Mouse (Mus musculus) intestine, embryonic 16.5 days (tissue): ENCODE measurements around the gene Ndufb6. TPM values are rescaled to one million over a fixed set of nuclear protein-coding genes. Genes with fewer than 3 reads are reported as not detected.
A peak's percentile ranks its signal among the peaks of the same experiment; 100 is the strongest.
"Not testable (repeated sequence)": the region's sequence is repeated elsewhere in the genome, so short reads cannot be mapped to it uniquely, and the experiment has no call there.

ENCODE experiments used
- ATAC-seq: fragments of 200-750 bp; cut with Nextera tagmentation; 2 replicates; pipeline ENCODE4 v1.8.0; 2017; ENCODE audit warnings: moderate TSS enrichment, moderate library complexity
- H3K27ac ChIP-seq: fragments of 300-500 bp; sonication (generic); 2 replicates; pipeline ENCODE4 v1.5.1; 2014; ENCODE audit warnings: mild to moderate bottlenecking, low read length
- H3K27me3 ChIP-seq: fragments of 300-500 bp; sonication (generic); replicated peaks from 2 replicates; pipeline ENCODE4 v1.6.1; 2014; ENCODE audit warnings: low read length, control low read depth, mixed read lengths; ENCODE audit not compliant: control insufficient read depth, insufficient read depth
- H3K36me3 ChIP-seq: fragments of 300-500 bp; sonication (generic); 2 replicates; pipeline ENCODE4 v1.6.1; 2014; ENCODE audit warnings: low read length, control low read depth; ENCODE audit not compliant: control insufficient read depth, insufficient read depth
- H3K4me1 ChIP-seq: fragments of 300-500 bp; sonication (generic); 2 replicates; pipeline ENCODE4 v1.6.1; 2014; ENCODE audit warnings: low read length, control low read depth, mixed read lengths; ENCODE audit not compliant: control insufficient read depth, insufficient read depth
- H3K4me2 ChIP-seq: fragments of 300-500 bp; sonication (generic); 2 replicates; pipeline ENCODE4 v1.6.1; 2014; ENCODE audit warnings: low read depth, low read length, control low read depth
- H3K4me3 ChIP-seq: fragments of 300-500 bp; sonication (generic); 2 replicates; pipeline ENCODE4 v1.5.1; 2014; ENCODE audit warnings: mild to moderate bottlenecking, low read length
- H3K9ac ChIP-seq: fragments of 300-500 bp; sonication (generic); 2 replicates; pipeline ENCODE4 v1.6.1; 2014; ENCODE audit warnings: low read depth, low read length
- H3K9me3 ChIP-seq: fragments of 300-500 bp; sonication (generic); 2 replicates; pipeline ENCODE4 v1.6.1; 2016; ENCODE audit warnings: low read length, control low read depth; ENCODE audit not compliant: control insufficient read depth
- WGBS: fragments of 180-500 bp; shearing (Covaris S2); extraction: QIAGEN DNeasy Blood & Tissue Kit; methylation state at CpG from one replicate; pipeline ENCODE4 v1.1.7; 2014; 5-methylcytosine and 5-hydroxymethylcytosine counted together
- polyA plus RNA-seq: library from polyadenylated mRNA; unstranded; fragments of >200 nt; fragmentation: Nextera tagmentation; extraction: Ambion mirVana; gene quantifications from 2 replicates; pipeline ENCODE4 v1.2.1, GENCODE M21; 2015

Gene Ndufb6
- polyA plus RNA-seq, 1 experiment from 2014 or later, result 413 TPM

GRCm38 (mm10) chr4:40301076-40301789 is 22.0 kb upstream of the Ndufb6 start:
- no peak overlapping the region for H3K27ac ChIP-seq
- H3K4me1 ChIP-seq, result no peaks in the 10 kb centered on the region
- no peaks in the 10 kb centered on the region for H3K36me3 ChIP-seq
- 13% methylated on average over 16 of the region's 16 CpGs for WGBS
- H3K27me3 ChIP-seq, result peaks cover 4% of the 10 kb centered on the region; the same call in 1 of the 2 replicates
- peak; percentile 75 for ATAC-seq
- H3K9me3 ChIP-seq, result no peaks in the 10 kb centered on the region; the same call in 1 of the 2 replicates
- 0 out of 2 replicates have a peak overlapping the region, but pooled peaks have one; percentile 10 for H3K4me2 ChIP-seq
- no peak overlapping the region for H3K9ac ChIP-seq
- no peak overlapping the region for H3K4me3 ChIP-seq

- Histone ChIP-seq H3K9ac (no peak overlapping the region), H3K27me3 (peaks cover 4% of the 10 kb centered on the region; the same call in 1 of the 2 replicates), H3K27ac (no peak overlapping the region), H3K9me3 (no peaks in the 10 kb centered on the region; the same call in 1 of the 2 replicates), H3K4me1 (no peaks in the 10 kb centered on the region), H3K36me3 (no peaks in the 10 kb centered on the region), H3K4me2 (no peak overlapping the region), H3K4me3 (no peak overlapping the region)
- WGBS, result 66% methylated on average over 5 of the region's 5 CpGs
- ATAC-seq, result no peak
Observed at GRCm38 (mm10) chr4:40299169-40299568, 19.9 kb upstream of the Ndufb6 start.

GRCm38 (mm10) chr4:40291511-40291910 is 12.3 kb upstream of the Ndufb6 start:
- not testable (repeated sequence) for H3K36me3 ChIP-seq, H3K27me3 ChIP-seq, H3K9me3 ChIP-seq, H3K4me1 ChIP-seq, H3K4me3 ChIP-seq, H3K4me2 ChIP-seq, H3K9ac ChIP-seq, ATAC-seq, H3K27ac ChIP-seq
- 95% methylated on average over 11 of the region's 11 CpGs for WGBS

GRCm38 (mm10) chr4:40289046-40289445 is 9.8 kb upstream of the Ndufb6 start:
- H3K4me3 ChIP-seq, result no peak overlapping the region
- no peaks in the 10 kb centered on the region for H3K9me3 ChIP-seq
- no peaks in the 10 kb centered on the region for H3K27me3 ChIP-seq
- H3K36me3 ChIP-seq, result no peaks in the 10 kb centered on the region
- H3K9ac ChIP-seq, result no peak overlapping the region
- H3K4me2 ChIP-seq, result no peak overlapping the region
- H3K4me1 ChIP-seq, result no peaks in the 10 kb centered on the region
- no peak overlapping the region for H3K27ac ChIP-seq
- 84% methylated on average over 2 of the region's 2 CpGs for WGBS
- no peak for ATAC-seq

GRCm38 (mm10) chr4:40287415-40287814 is 8.2 kb upstream of the Ndufb6 start:
- no peak for ATAC-seq
- Histone ChIP-seq H3K27me3 (no peaks in the 10 kb centered on the region), H3K4me2 (no peak overlapping the region), H3K36me3 (no peaks in the 10 kb centered on the region), H3K4me3 (no peak overlapping the region), H3K9ac (no peak overlapping the region), H3K27ac (no peak overlapping the region), H3K9me3 (no peaks in the 10 kb centered on the region), H3K4me1 (no peaks in the 10 kb centered on the region)
- 83% methylated on average over 6 of the region's 6 CpGs for WGBS

- Histone ChIP-seq H3K9me3 (no peaks in the 10 kb centered on the region), H3K36me3 (no peaks in the 10 kb centered on the region), H3K9ac (no peak overlapping the region), H3K27ac (no peak overlapping the region), H3K4me1 (no peaks in the 10 kb centered on the region), H3K4me2 (no peak overlapping the region), H3K27me3 (no peaks in the 10 kb centered on the region), H3K4me3 (no peak overlapping the region)
- no peak for ATAC-seq
- 21% methylated on average over 4 of the region's 4 CpGs for WGBS
Observed at GRCm38 (mm10) chr4:40285582-40285981, 6.4 kb upstream of the Ndufb6 start.

- Histone ChIP-seq H3K4me1 (peaks cover 10% of the 10 kb centered on the region), H3K9me3 (no peaks in the 10 kb centered on the region), H3K27ac (peak overlapping the region; percentile 75), H3K4me3 (peak overlapping the region; percentile 93), H3K36me3 (no peaks in the 10 kb centered on the region), H3K27me3 (no peaks in the 10 kb centered on the region), H3K9ac (peak overlapping the region; percentile 93), H3K4me2 (peak overlapping the region; percentile 81)
- WGBS, result under 1% methylated on average over 21 of the region's 21 CpGs
- ATAC-seq, result peak; percentile 78
Observed at GRCm38 (mm10) chr4:40278880-40279275, 343 bp downstream of the Ndufb6 start.

- H3K27ac ChIP-seq, result peak within 1 kb of the TSS; percentile 100
- under 1% methylated on average over 38 of the region's 38 CpGs for WGBS
- H3K9me3 ChIP-seq, result no peaks in the 10 kb centered on the region
- H3K4me2 ChIP-seq, result peak within 1 kb of the TSS; percentile 88
- H3K4me3 ChIP-seq, result peak within 1 kb of the TSS; percentile 83
- peak within 1 kb of the TSS; percentile 94 for H3K9ac ChIP-seq
- no peaks in the 10 kb centered on the region for H3K27me3 ChIP-seq
- peak; percentile 95 for ATAC-seq
- peaks cover 18% of the 10 kb centered on the region for H3K4me1 ChIP-seq
- H3K36me3 ChIP-seq, result no peaks in the 10 kb centered on the region
Observed at GRCm38 (mm10) chr4:40269430-40270032, 9.7 kb downstream of the Ndufb6 start, which contains the start of the genes Smim27 and Topors. Gene Smim27, plus strand, starts transcription at chr4:40269579. Gene Topors, minus strand, starts transcription at chr4:40269850.

GRCm38 (mm10) chr4:40268835-40269234 is 10.4 kb downstream of the Ndufb6 start:
- H3K4me3 ChIP-seq, result peak overlapping the region; percentile 83
- no peaks in the 10 kb centered on the region for H3K27me3 ChIP-seq
- H3K9ac ChIP-seq, result peak overlapping the region; percentile 94
- peak; percentile 9 for ATAC-seq
- peak overlapping the region; percentile 88 for H3K4me2 ChIP-seq
- H3K27ac ChIP-seq, result peak overlapping the region; percentile 100
- WGBS, result under 1% methylated on average over 16 of the region's 16 CpGs
- H3K9me3 ChIP-seq, result no peaks in the 10 kb centered on the region
- no peaks in the 10 kb centered on the region for H3K36me3 ChIP-seq
- H3K4me1 ChIP-seq, result peaks cover 18% of the 10 kb centered on the region
